Mouse (Mus musculus) kidney, adult 2 months (tissue): ENCODE measurements at regions not wholly inside any gene's neighbourhood (a gene's known extent, or its start where the extent isn't known, plus 50 kb on each side); places are given as distances from the start of the nearest gene placed in this dataset.

Experiments used
- DNase-seq: peaks from one replicate; pipeline ENCODE4 v3.0.0; 2021
- H3K27ac ChIP-seq: fragments of 200-500 bp; 2 replicates; pipeline ENCODE4 v1.5.1; 2012; ENCODE audit warnings: low read depth, low read length, control low read depth, inconsistent platforms; ENCODE audit not compliant: insufficient read depth
- H3K27me3 ChIP-seq: fragments of 200-500 bp; replicated peaks from 2 replicates; pipeline ENCODE4 v1.6.1; 2012; ENCODE audit warnings: mild to moderate bottlenecking, moderate library complexity, low read length, inconsistent platforms; ENCODE audit not compliant: control insufficient read depth, insufficient read depth
- H3K36me3 ChIP-seq: fragments of 200-500 bp; 2 replicates; pipeline ENCODE4 v1.6.1; 2012; ENCODE audit warnings: mild to moderate bottlenecking, moderate library complexity, low read length, inconsistent platforms; ENCODE audit not compliant: control insufficient read depth, insufficient read depth
- H3K4me1 ChIP-seq: fragments of 200-500 bp; 2 replicates; pipeline ENCODE4 v1.6.1; 2011; ENCODE audit warnings: low read length; ENCODE audit not compliant: control insufficient read depth, insufficient read depth
- H3K4me3 ChIP-seq: fragments of 200-500 bp; 2 replicates; pipeline ENCODE4 v1.5.1; 2011; ENCODE audit warnings: mild to moderate bottlenecking, low read depth, low read length, control low read depth; ENCODE audit not compliant: insufficient read depth
- CTCF ChIP-seq: fragments of 200-500 bp; conservative IDR thresholded peaks from 2 replicates; pipeline ENCODE4 v1.5.1; 2011; ENCODE audit warnings: low read depth, mild to moderate bottlenecking, control low read depth, low read length, moderate library complexity, mixed read lengths; ENCODE audit not compliant: insufficient read depth, insufficient read length
- POLR2A ChIP-seq: fragments of 200-500 bp; IDR thresholded peaks from one replicate; pipeline ENCODE4 v1.6.1; 2011; ENCODE audit warnings: low read depth, low read length, control low read depth
- WGBS: fragments of 180-500 bp; shearing (Covaris S2); methylation state at CpG from one replicate; pipeline ENCODE4 v1.1.7; 2018; 5-methylcytosine and 5-hydroxymethylcytosine counted together

DNA sequence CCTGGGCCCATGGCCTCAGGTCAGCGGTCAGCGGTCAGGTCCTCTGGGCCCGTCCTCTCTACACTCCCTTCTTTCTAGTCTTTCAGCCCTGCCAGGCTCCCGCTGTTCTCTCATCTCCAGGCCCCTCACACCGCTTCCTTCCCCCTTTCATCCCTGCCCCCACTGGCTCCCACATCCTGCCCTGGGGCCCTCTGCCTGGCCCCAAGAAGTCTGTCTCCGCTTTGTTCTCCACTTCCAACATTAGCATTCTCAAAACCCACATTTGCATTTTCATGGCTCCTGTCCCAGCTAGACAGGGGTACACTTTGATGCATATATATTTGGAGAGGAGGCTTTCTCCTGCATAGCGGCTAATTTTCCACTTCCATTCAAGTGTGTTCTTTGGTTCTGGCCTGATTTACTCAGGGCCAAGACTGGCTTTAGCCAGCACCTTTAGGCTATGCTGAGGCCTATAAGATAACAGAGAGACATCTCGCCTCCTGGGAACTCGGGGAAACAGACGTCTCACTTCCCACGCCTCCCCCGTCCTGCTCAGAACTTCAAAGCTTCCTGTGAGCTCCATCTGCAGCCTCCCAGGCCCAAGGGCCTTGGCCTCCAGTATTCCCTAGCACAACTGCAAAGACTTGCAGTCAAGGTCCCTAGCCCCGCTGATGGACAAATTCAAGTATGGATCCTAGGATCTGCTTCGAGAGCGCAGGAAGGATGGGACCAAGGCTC, 109.8 kb upstream of the Parp11 start:
- TF ChIP-seq POLR2A: no peak
- no peak for TF ChIP-seq CTCF
- no peak overlapping the region for H3K4me3 ChIP-seq
- no peak for DNase-seq
- H3K36me3 ChIP-seq: no peaks in the 10 kb centered on the region
- H3K4me1 ChIP-seq: no peaks in the 10 kb centered on the region
- H3K27ac ChIP-seq: no peak overlapping the region
- no peaks in the 10 kb centered on the region for H3K27me3 ChIP-seq
- 52% methylated on average over 15 of the region's 15 CpGs for WGBS

DNA sequence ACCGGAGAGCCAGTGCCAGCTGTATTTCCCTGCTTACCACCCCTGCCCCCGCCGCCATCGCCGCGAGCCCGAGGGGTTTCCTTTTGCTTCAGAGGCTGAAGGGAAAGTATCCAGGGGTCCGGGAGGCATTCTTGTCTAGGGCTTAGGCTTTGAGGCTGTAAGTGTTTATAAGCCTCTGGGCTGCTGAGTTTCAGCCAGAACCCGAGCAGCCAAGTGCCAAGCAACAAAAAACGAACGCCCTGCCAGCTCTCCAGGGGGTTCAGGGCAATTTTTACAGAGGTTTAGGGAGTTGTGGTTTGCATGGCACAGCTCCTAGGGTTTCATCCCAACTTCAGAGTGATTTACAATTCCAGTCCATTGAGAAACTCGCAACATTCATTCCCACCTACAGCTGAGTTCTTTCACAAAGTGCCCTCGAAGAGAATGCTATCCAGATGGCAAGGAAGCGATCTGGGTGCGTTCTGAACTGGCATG, 109.2 kb upstream of the Parp11 start:
- Histone ChIP-seq H3K36me3 (no peaks in the 10 kb centered on the region), H3K4me3 (no peak overlapping the region), H3K4me1 (no peaks in the 10 kb centered on the region), H3K27ac (no peak overlapping the region), H3K27me3 (no peaks in the 10 kb centered on the region)
- DNase-seq: no peak
- TF ChIP-seq POLR2A: no peak
- no peak for TF ChIP-seq CTCF
- 52% methylated on average over 15 of the region's 15 CpGs for WGBS

GRCm38 (mm10) chr6:127338412-127338811, 108.2 kb upstream of the Parp11 start:
- no peaks in the 10 kb centered on the region for H3K27me3 ChIP-seq
- no peaks in the 10 kb centered on the region for H3K36me3 ChIP-seq
- peak; percentile 34 for DNase-seq
- 17% methylated on average over 6 of the region's 6 CpGs for WGBS
- no peaks in the 10 kb centered on the region for H3K4me1 ChIP-seq
- H3K27ac ChIP-seq: no peak overlapping the region
- TF ChIP-seq CTCF (no peak), POLR2A (no peak)
- no peak overlapping the region for H3K4me3 ChIP-seq

- Histone ChIP-seq H3K4me3 (no peak overlapping the region), H3K4me1 (no peaks in the 10 kb centered on the region), H3K36me3 (no peaks in the 10 kb centered on the region), H3K27ac (no peak overlapping the region), H3K27me3 (no peaks in the 10 kb centered on the region)
- TF ChIP-seq POLR2A: no peak
- TF ChIP-seq CTCF: no peak
- DNase-seq: no peak
- 96% methylated on average over 3 of the region's 3 CpGs for WGBS
Observed at GRCm38 (mm10) chr6:127341604-127342003, 105.0 kb upstream of the Parp11 start.

GRCm38 (mm10) chr6:127348770-127349409, 97.8 kb upstream of the Parp11 start:
- Histone ChIP-seq H3K27me3 (no peaks in the 10 kb centered on the region; the same call in 1 of the 2 replicates), H3K27ac (no peak overlapping the region), H3K4me3 (no peak overlapping the region), H3K36me3 (no peaks in the 10 kb centered on the region), H3K4me1 (no peaks in the 10 kb centered on the region)
- no peak for DNase-seq
- 63% methylated on average over 9 of the region's 9 CpGs for WGBS
- TF ChIP-seq POLR2A: no peak
- TF ChIP-seq CTCF: no peak

- 43% methylated on average over 12 of the region's 12 CpGs for WGBS
- Histone ChIP-seq H3K36me3 (no peaks in the 10 kb centered on the region), H3K4me1 (no peaks in the 10 kb centered on the region), H3K27ac (no peak overlapping the region), H3K27me3 (no peaks in the 10 kb centered on the region; the same call in 1 of the 2 replicates), H3K4me3 (no peak overlapping the region)
- TF ChIP-seq POLR2A (no peak), CTCF (no peak)
- no peak for DNase-seq
Observed at GRCm38 (mm10) chr6:127349479-127350110, 97.0 kb upstream of the Parp11 start.

DNA sequence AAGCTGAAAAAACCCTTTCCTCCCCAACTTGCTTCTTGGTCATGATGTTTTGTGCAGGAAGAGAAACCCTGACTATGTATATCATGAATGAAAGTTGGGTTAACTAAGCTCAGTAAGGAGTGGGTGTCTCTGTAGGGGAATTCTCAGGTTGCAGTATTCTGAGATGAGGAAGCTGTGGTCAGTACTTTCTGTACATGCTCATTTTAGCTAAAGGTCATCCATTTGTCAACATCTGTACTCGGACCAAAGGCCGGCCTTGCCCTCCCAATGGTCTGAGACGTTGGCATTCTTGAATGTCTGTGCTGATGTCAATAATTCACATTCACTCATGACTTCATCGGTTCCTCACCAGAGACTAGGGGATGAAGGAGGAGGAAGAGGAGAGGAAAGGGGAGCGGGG, 94.9 kb upstream of the Parp11 start:
- WGBS: 68% methylated on average over 5 of the region's 5 CpGs
- TF ChIP-seq POLR2A (no peak), CTCF (no peak)
- no peak overlapping the region for H3K27ac ChIP-seq
- H3K4me3 ChIP-seq: no peak overlapping the region
- H3K27me3 ChIP-seq: no peaks in the 10 kb centered on the region; the same call in 1 of the 2 replicates
- no peaks in the 10 kb centered on the region for H3K36me3 ChIP-seq
- DNase-seq: no peak
- no peaks in the 10 kb centered on the region for H3K4me1 ChIP-seq
